Mouse (Mus musculus): ENCODE data around the gene Traf2. TPM values are rescaled to one million over a fixed set of nuclear protein-coding genes. Genes with fewer than 3 reads are reported as not detected.

Gene Traf2
- polyA plus RNA-seq, 1 experiment from 2014 or later = 16.6 TPM

Other genes with a start within 250 kb of the Traf2 start
- gene Grin1, start 227.8 kb downstream of the Traf2 start, polyA plus RNA-seq (2015; fragmentation: Nextera tagmentation; extraction: Ambion mirVana) = 0.12 and 0.41 TPM in 2 replicates
- gene Man1b1, start 214.6 kb downstream of the Traf2 start, polyA plus RNA-seq (2015; fragmentation: Nextera tagmentation; extraction: Ambion mirVana) = 18.8 and 27.1 TPM in 2 replicates
- gene Dpp7, start 190.6 kb downstream of the Traf2 start, polyA plus RNA-seq (2015; fragmentation: Nextera tagmentation; extraction: Ambion mirVana) = 9.0 and 10.5 TPM in 2 replicates
- gene Uap1l1, start 181.3 kb downstream of the Traf2 start, polyA plus RNA-seq (2015; fragmentation: Nextera tagmentation; extraction: Ambion mirVana) = 13.4 and 16.1 TPM in 2 replicates
- 30.0 and 30.6 TPM in 2 replicates for gene Sapcd2, start 174.6 kb downstream of the Traf2 start, polyA plus RNA-seq (2015; fragmentation: Nextera tagmentation; extraction: Ambion mirVana)
- gene Entpd2, start 151.1 kb downstream of the Traf2 start, polyA plus RNA-seq (2015; fragmentation: Nextera tagmentation; extraction: Ambion mirVana) = 0.40 and 0.41 TPM in 2 replicates
- 4.2 and 5.1 TPM in 2 replicates for gene Npdc1, start 147.6 kb downstream of the Traf2 start, polyA plus RNA-seq (2015; fragmentation: Nextera tagmentation; extraction: Ambion mirVana)
- gene Fut7, start 123.7 kb downstream of the Traf2 start, polyA plus RNA-seq (2015; fragmentation: Nextera tagmentation; extraction: Ambion mirVana) = 0.56 and 0.97 TPM in 2 replicates
- gene Abca2, start 118.2 kb downstream of the Traf2 start, polyA plus RNA-seq (2015; fragmentation: Nextera tagmentation; extraction: Ambion mirVana) = 1.4 and 1.6 TPM in 2 replicates
- gene Clic3, start 90.1 kb downstream of the Traf2 start, polyA plus RNA-seq (2015; fragmentation: Nextera tagmentation; extraction: Ambion mirVana) = 0.21 and 0.25 TPM in 2 replicates
- gene Paxx, start 85.8 kb downstream of the Traf2 start, polyA plus RNA-seq (2015; fragmentation: Nextera tagmentation; extraction: Ambion mirVana) = 7.2 and 7.7 TPM in 2 replicates
- 0.38 TPM in 1 of 2 replicates, not detected in the other for gene Ptgds, start 76.9 kb downstream of the Traf2 start, polyA plus RNA-seq (2015; fragmentation: Nextera tagmentation; extraction: Ambion mirVana)
- gene Lcn12, start 53.0 kb downstream of the Traf2 start, polyA plus RNA-seq (2015; fragmentation: Nextera tagmentation; extraction: Ambion mirVana) = not detected in 2 replicates
- 27.9 and 31.1 TPM in 2 replicates for gene Fbxw5, start 46.2 kb downstream of the Traf2 start, polyA plus RNA-seq (2015; fragmentation: Nextera tagmentation; extraction: Ambion mirVana)
- gene C8g, start 45.2 kb downstream of the Traf2 start, polyA plus RNA-seq (2015; fragmentation: Nextera tagmentation; extraction: Ambion mirVana) = 25.8 and 26.8 TPM in 2 replicates
- gene Edf1, start 10.9 kb upstream of the Traf2 start, polyA plus RNA-seq (2015; fragmentation: Nextera tagmentation; extraction: Ambion mirVana) = 275 and 306 TPM in 2 replicates
- 1.6 and 2.7 TPM in 2 replicates for gene Mamdc4, start 27.9 kb upstream of the Traf2 start, polyA plus RNA-seq (2015; fragmentation: Nextera tagmentation; extraction: Ambion mirVana)
- gene Phpt1, start 28.3 kb upstream of the Traf2 start, polyA plus RNA-seq (2015; fragmentation: Nextera tagmentation; extraction: Ambion mirVana) = 50.2 and 50.3 TPM in 2 replicates
- gene Ajm1, start 34.8 kb upstream of the Traf2 start, polyA plus RNA-seq (2015; fragmentation: Nextera tagmentation; extraction: Ambion mirVana) = 0.02 TPM in 1 of 2 replicates, not detected in the other
- gene Rabl6, start 61.6 kb upstream of the Traf2 start, polyA plus RNA-seq (2015; fragmentation: Nextera tagmentation; extraction: Ambion mirVana) = 29.7 and 29.8 TPM in 2 replicates
- gene Ccdc183, start 70.7 kb upstream of the Traf2 start, polyA plus RNA-seq (2015; fragmentation: Nextera tagmentation; extraction: Ambion mirVana) = 0.09 and 0.14 TPM in 2 replicates
- gene Tmem141, start 75.1 kb upstream of the Traf2 start, polyA plus RNA-seq (2015; fragmentation: Nextera tagmentation; extraction: Ambion mirVana) = 7.8 and 8.3 TPM in 2 replicates
- 34.8 and 37.5 TPM in 2 replicates for gene Fcna, start 81.1 kb upstream of the Traf2 start, polyA plus RNA-seq (2015; fragmentation: Nextera tagmentation; extraction: Ambion mirVana)
- gene Lcn8, start 106.2 kb upstream of the Traf2 start, polyA plus RNA-seq (2015; fragmentation: Nextera tagmentation; extraction: Ambion mirVana) = not detected in 2 replicates
- gene Lcn5, start 111.0 kb upstream of the Traf2 start, polyA plus RNA-seq (2015; fragmentation: Nextera tagmentation; extraction: Ambion mirVana) = not detected in 2 replicates
- not detected in 2 replicates for gene Lcn6, start 129.8 kb upstream of the Traf2 start, polyA plus RNA-seq (2015; fragmentation: Nextera tagmentation; extraction: Ambion mirVana)
- gene Lcn10, start 135.8 kb upstream of the Traf2 start, polyA plus RNA-seq (2015; fragmentation: Nextera tagmentation; extraction: Ambion mirVana) = not detected in 2 replicates
- not detected in 2 replicates for gene Obp2a, start 153.1 kb upstream of the Traf2 start, polyA plus RNA-seq (2015; fragmentation: Nextera tagmentation; extraction: Ambion mirVana)
- 12.8 and 13.4 TPM in 2 replicates for gene Bmyc, start 159.8 kb upstream of the Traf2 start, polyA plus RNA-seq (2015; fragmentation: Nextera tagmentation; extraction: Ambion mirVana)
- not detected in 2 replicates for gene Obp2b, start 190.1 kb upstream of the Traf2 start, polyA plus RNA-seq (2015; fragmentation: Nextera tagmentation; extraction: Ambion mirVana)
- not detected in 2 replicates for gene Lcn3, start 218.6 kb upstream of the Traf2 start, polyA plus RNA-seq (2015; fragmentation: Nextera tagmentation; extraction: Ambion mirVana)
- gene Lcn11, start 230.1 kb upstream of the Traf2 start, polyA plus RNA-seq (2015; fragmentation: Nextera tagmentation; extraction: Ambion mirVana) = not detected in 2 replicates
- gene Gm13539, start 235.3 kb upstream of the Traf2 start, polyA plus RNA-seq (2015; fragmentation: Nextera tagmentation; extraction: Ambion mirVana) = not detected in 2 replicates